Mouse (Mus musculus): ENCODE data around the gene Gm20388. TPM values are rescaled to one million over a fixed set of nuclear protein-coding genes. Genes with fewer than 3 reads are reported as not detected.

The Gm20388 gene
- total RNA-seq, 1 experiment from 2014 or later = 18.4 TPM

- no peak for ATAC-seq (replicated peaks in 1 of 2; ENCODE audit: insufficient read depth in 1 of 2, low FRiP score in 2 of 2, low TSS enrichment in 1 of 2, low read depth in 1 of 2, poor library complexity in 2 of 2, severe bottlenecking in 2 of 2)
These were observed 971.0 kb downstream of the Gm20388 start for GRCm38 (mm10) chr8:120881634-120882033.

GRCm38 (mm10) chr8:120882657-120883056 is 972.0 kb downstream of the Gm20388 start:
- no peak for ATAC-seq (replicated peaks in 1 of 2; ENCODE audit: insufficient read depth in 1 of 2, low FRiP score in 2 of 2, low TSS enrichment in 1 of 2, low read depth in 1 of 2, poor library complexity in 2 of 2, severe bottlenecking in 2 of 2)

- no peak for ATAC-seq (replicated peaks in 1 of 2; ENCODE audit: insufficient read depth in 1 of 2, low FRiP score in 2 of 2, low TSS enrichment in 1 of 2, low read depth in 1 of 2, poor library complexity in 2 of 2, severe bottlenecking in 2 of 2)
These were observed 972.7 kb downstream of the Gm20388 start for GRCm38 (mm10) chr8:120883369-120883768.

GRCm38 (mm10) chr8:120883853-120884252 is 973.2 kb downstream of the Gm20388 start:
- no peak for ATAC-seq (replicated peaks in 1 of 2; ENCODE audit: insufficient read depth in 1 of 2, low FRiP score in 2 of 2, low TSS enrichment in 1 of 2, low read depth in 1 of 2, poor library complexity in 2 of 2, severe bottlenecking in 2 of 2)

- no peak for ATAC-seq (replicated peaks in 1 of 2; ENCODE audit: insufficient read depth in 1 of 2, low FRiP score in 2 of 2, low TSS enrichment in 1 of 2, low read depth in 1 of 2, poor library complexity in 2 of 2, severe bottlenecking in 2 of 2)
These were observed 974.2 kb downstream of the Gm20388 start for GRCm38 (mm10) chr8:120884881-120885280.

DNA sequence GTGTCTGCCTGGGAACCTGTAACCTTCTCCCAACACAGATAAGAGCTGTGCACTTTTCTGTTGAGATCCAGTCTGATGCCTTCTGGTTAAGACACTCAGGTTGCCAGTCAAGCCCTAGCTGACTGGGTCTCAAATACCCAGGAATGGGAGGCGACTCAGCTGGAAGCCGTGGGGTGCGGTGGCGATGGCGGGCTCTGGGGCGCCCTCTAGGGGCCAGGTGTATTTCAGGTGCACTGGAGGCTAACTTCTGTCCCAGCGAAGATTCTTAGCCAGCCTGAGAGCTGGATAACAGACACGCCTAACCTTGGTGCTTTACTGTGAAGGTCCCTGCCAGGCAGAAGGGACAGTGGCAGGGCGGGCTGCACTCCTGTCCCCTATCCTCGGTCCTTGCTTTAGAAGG is 976.6 kb downstream of the Gm20388 start:
- no peak for ATAC-seq (replicated peaks in 1 of 2; ENCODE audit: insufficient read depth in 1 of 2, low FRiP score in 2 of 2, low TSS enrichment in 1 of 2, low read depth in 1 of 2, poor library complexity in 2 of 2, severe bottlenecking in 2 of 2)

DNA sequence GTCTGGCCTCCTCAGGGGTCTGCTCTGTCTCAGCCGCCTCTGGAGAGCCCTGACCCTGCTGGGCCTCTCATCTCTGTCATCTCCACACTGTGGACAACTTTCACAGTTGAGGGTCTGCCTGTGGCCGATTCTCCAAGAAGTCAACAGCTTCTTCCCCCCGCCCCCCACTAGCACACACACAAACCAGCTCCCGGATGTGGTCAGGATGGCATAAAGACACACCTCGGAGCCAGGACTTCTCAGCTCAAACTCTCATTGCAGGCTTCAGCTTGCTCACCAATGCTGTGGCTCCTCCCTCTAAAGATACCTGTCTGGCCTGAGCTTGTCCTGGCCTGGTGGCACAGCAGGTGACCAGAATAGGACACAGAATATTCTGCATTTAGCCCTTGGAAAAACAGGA is 977.4 kb downstream of the Gm20388 start:
- no peak for ATAC-seq (replicated peaks in 1 of 2; ENCODE audit: insufficient read depth in 1 of 2, low FRiP score in 2 of 2, low TSS enrichment in 1 of 2, low read depth in 1 of 2, poor library complexity in 2 of 2, severe bottlenecking in 2 of 2)

GRCm38 (mm10) chr8:120889189-120889588 is 978.5 kb downstream of the Gm20388 start:
- no peak; a peak in 1 of 4 replicates for ATAC-seq (replicated peaks in 1 of 2; ENCODE audit: insufficient read depth in 1 of 2, low FRiP score in 2 of 2, low TSS enrichment in 1 of 2, low read depth in 1 of 2, poor library complexity in 2 of 2, severe bottlenecking in 2 of 2)

DNA sequence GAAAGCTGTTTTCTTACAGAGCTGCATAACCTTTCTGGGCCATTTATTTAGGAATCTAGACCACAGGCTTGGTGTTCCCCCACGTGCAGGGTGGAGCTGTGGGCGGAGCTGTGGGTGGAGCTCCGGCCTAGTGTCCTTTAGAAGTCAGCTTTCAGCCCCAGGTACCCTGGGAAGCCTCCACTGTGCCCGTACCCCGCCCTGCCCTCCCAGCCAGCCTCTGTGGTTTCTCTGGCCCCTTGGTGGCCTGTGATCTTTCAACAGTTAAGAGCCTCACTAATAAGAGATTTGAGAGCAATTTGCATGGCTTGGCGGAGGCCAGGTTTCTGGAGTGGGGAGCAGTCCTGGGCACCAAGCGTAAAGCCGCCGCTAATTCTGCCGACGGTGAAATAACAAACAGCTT is 979.4 kb downstream of the Gm20388 start:
- ATAC-seq (replicated peaks in 1 of 2; ENCODE audit: insufficient read depth in 1 of 2, low FRiP score in 2 of 2, low TSS enrichment in 1 of 2, low read depth in 1 of 2, poor library complexity in 2 of 2, severe bottlenecking in 2 of 2) = no peak

- ATAC-seq (replicated peaks in 1 of 2; ENCODE audit: insufficient read depth in 1 of 2, low FRiP score in 2 of 2, low TSS enrichment in 1 of 2, low read depth in 1 of 2, poor library complexity in 2 of 2, severe bottlenecking in 2 of 2) = no peak
These were observed 984.4 kb downstream of the Gm20388 start for GRCm38 (mm10) chr8:120895009-120895408.

DNA sequence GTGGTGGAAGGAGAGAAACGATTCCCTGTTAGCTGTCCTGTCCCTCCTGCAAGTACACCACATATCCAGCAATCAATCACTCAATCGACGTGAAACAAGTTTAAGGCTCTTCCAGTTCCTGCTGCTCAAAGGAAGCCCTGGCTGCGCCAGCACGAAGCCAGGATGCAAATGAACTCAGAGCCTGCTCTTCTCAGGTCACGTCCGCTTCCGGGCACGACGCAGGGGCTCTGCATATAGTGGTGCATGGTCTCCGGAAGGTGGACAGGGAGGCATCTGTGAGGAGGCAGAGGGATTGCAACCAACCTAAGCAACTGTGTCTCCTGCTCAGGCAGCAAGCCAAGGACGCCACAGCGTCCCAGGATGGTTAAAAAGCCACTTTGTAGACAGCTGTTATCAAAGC is 985.0 kb downstream of the Gm20388 start:
- ATAC-seq (replicated peaks in 1 of 2; ENCODE audit: insufficient read depth in 1 of 2, low FRiP score in 2 of 2, low TSS enrichment in 1 of 2, low read depth in 1 of 2, poor library complexity in 2 of 2, severe bottlenecking in 2 of 2) = no peak

DNA sequence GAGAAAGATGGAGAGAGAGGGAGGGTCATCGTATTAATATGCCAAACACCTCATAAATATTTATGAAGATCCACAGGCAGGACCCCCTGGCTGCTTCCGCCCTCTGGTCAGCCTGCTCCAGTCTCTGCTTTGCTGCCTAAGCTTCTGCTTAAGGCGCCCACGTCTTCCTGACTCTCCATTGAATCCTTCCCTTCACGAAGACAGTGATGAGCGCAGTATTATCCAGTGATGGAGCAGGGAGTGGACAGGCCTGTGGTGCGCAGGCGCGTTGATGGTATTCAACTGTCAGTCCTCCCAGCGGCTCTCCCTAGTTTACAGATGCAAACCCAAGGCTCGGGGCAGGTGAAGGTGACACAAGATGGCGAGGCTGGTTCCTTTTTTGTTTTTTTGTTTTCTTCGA is 985.6 kb downstream of the Gm20388 start:
- no peak for ATAC-seq (replicated peaks in 1 of 2; ENCODE audit: insufficient read depth in 1 of 2, low FRiP score in 2 of 2, low TSS enrichment in 1 of 2, low read depth in 1 of 2, poor library complexity in 2 of 2, severe bottlenecking in 2 of 2)

DNA sequence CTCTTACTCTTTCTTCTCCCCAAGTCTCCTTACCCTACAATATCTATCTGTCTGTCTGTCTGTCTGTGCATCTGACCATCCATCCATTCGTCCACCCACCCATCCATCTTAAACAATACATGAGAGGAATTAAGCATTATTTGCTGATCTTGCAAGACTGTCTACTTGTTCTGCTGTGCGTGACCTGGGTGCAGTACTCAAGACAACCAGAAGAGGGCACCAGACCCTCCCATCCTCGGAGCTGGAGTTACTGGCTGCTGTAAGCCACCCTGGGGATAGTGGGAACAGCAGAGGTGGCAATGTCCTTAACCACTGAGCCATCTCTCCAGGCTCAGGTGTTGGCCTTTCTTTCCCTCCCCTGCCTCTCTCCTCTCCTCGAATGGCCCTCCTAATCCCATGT is 987.4 kb downstream of the Gm20388 start:
- ATAC-seq (replicated peaks in 1 of 2; ENCODE audit: insufficient read depth in 1 of 2, low FRiP score in 2 of 2, low TSS enrichment in 1 of 2, low read depth in 1 of 2, poor library complexity in 2 of 2, severe bottlenecking in 2 of 2) = no peak; a peak in 1 of 4 replicates

DNA sequence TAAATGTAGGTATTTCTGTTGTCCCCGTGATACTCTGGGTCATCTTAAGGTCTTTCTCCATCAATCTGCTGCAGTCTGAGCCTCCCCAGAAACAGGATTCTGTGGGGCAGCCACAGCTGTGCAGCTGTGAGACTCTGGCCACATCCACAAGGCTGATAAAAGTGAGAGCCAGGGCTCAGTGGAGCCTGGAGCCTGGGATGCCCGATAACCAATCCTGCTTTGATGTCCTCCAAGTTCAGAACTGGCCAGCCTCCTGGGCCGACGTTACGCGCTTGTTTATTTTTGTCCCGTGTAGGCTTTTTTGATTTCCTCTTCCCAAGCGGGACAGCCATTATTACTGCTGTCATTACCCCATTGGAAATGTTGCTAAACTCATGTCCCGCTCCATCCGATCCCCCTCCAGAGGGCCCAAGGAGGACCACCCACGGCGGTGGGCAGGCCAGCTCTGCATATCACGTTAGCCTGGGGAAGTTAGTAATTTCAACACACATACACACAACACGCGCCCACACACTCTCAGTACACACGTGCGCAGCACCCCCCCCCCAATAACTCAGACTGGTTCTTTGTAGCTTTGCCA is 988.3 kb downstream of the Gm20388 start:
- no peak for ATAC-seq (replicated peaks in 1 of 2; ENCODE audit: insufficient read depth in 1 of 2, low FRiP score in 2 of 2, low TSS enrichment in 1 of 2, low read depth in 1 of 2, poor library complexity in 2 of 2, severe bottlenecking in 2 of 2)

GRCm38 (mm10) chr8:120902346-120902745 is 991.7 kb downstream of the Gm20388 start:
- no peak for ATAC-seq (replicated peaks in 1 of 2; ENCODE audit: insufficient read depth in 1 of 2, low FRiP score in 2 of 2, low TSS enrichment in 1 of 2, low read depth in 1 of 2, poor library complexity in 2 of 2, severe bottlenecking in 2 of 2)

GRCm38 (mm10) chr8:120907671-120908070 is 997.0 kb downstream of the Gm20388 start:
- no peak for ATAC-seq (replicated peaks in 1 of 2; ENCODE audit: insufficient read depth in 1 of 2, low FRiP score in 2 of 2, low TSS enrichment in 1 of 2, low read depth in 1 of 2, poor library complexity in 2 of 2, severe bottlenecking in 2 of 2)

GRCm38 (mm10) chr8:120910936-120911335 is 1000.3 kb downstream of the Gm20388 start:
- no peak for ATAC-seq (replicated peaks in 1 of 2; ENCODE audit: insufficient read depth in 1 of 2, low FRiP score in 2 of 2, low TSS enrichment in 1 of 2, low read depth in 1 of 2, poor library complexity in 2 of 2, severe bottlenecking in 2 of 2)

GRCm38 (mm10) chr8:120912463-120912862 is 1001.8 kb downstream of the Gm20388 start:
- ATAC-seq (replicated peaks in 1 of 2; ENCODE audit: insufficient read depth in 1 of 2, low FRiP score in 2 of 2, low TSS enrichment in 1 of 2, low read depth in 1 of 2, poor library complexity in 2 of 2, severe bottlenecking in 2 of 2) = no peak

- ATAC-seq (replicated peaks in 1 of 2; ENCODE audit: insufficient read depth in 1 of 2, low FRiP score in 2 of 2, low TSS enrichment in 1 of 2, low read depth in 1 of 2, poor library complexity in 2 of 2, severe bottlenecking in 2 of 2) = no peak
These were observed 1006.3 kb downstream of the Gm20388 start for GRCm38 (mm10) chr8:120916831-120917435.
